Mouse (Mus musculus): ENCODE data around the gene Tbc1d9b. TPM values are rescaled to one million over a fixed set of nuclear protein-coding genes. Genes with fewer than 3 reads are reported as not detected.

Tbc1d9b gene
- polyA plus RNA-seq, 1 experiment from 2014 or later, result 64.7 TPM

DNA sequence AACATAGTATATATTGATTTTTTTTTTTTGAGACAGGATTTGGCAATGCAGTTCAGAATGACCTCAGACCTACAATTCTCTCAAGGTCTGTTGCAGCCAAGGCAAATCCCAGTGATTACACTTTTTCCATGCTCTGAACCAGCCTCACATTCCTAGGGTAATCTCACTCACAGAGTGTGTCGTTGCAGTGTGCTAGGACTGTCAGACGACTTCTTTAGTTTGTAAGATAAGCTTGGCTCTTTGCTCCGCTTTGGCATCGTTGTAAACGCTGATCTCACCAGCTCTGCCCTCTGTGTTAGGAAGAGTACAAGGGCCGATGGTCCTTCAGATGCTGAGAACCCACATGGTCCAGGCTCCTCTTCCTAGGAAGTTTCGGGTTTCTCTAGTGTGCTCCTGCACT, 25.2 kb upstream of the Tbc1d9b start:
- Histone ChIP-seq H3K36me3 (ENCODE audit: inconsistent target) (no peaks in the 10 kb centered on the region), H3K27ac (peak overlapping the region; percentile 100)
- 95% methylated on average over 7 of the region's 7 CpGs for WGBS (ENCODE audit: missing documents)

DNA sequence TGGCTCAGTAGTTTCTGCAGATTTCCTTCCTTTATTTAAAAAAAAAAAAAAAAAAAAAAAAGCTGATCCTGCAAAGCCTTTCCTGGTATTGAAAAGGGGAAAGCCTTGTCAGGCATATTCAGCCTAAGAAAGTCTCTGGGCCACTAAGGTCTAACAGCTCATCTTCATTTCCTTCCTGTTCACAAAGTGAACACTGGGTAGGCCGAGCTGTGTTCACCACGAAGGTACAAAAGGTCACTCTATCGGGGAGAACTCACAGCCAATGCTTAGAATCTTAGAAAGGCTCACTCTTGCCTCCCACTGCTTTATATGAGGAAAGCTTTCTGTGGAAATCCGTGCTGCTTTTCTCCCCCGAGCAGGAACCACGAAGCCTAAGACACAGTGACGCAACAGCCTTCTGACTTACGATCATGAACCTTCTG, 22.4 kb upstream of the Tbc1d9b start:
- 4% methylated on average over 8 of the region's 8 CpGs for WGBS (ENCODE audit: missing documents)
- Histone ChIP-seq H3K27ac (peak overlapping the region; percentile 100), H3K36me3 (ENCODE audit: inconsistent target) (no peaks in the 10 kb centered on the region), H3K4me3 (ENCODE audit: inconsistent target) (no peak overlapping the region), H3K79me2 (ENCODE audit: inconsistent target) (peaks cover 18% of the 10 kb centered on the region; the same call in 1 of the 2 replicates)

More for the DNA sequence above, 25.2 kb upstream of the Tbc1d9b start:
- Histone ChIP-seq H3K4me3 (ENCODE audit: inconsistent target) (no peak overlapping the region), H3K79me2 (ENCODE audit: inconsistent target) (peaks cover 39% of the 10 kb centered on the region; the same call in 1 of the 2 replicates)

DNA sequence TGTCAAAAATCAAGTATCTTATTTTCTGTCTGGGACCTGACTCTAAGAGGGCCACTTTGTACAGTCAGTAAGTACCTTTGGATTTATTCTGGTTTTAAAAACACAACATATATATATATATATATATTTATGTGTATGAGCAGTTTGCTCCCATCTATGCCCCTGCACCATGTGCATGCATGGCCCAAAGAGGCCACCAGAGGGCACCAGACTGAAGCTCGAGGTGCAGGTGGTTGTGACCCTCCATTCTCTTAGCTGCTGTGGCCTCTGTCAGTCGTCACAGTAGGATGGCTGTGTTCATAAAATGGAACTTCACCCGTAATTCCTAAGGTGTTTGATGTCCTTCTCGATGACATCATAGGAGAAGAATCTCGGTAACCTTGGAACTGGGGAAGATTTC, 16.9 kb upstream of the Tbc1d9b start:
- H3K36me3 ChIP-seq (ENCODE audit: inconsistent target), result no peaks in the 10 kb centered on the region
- H3K4me3 ChIP-seq (ENCODE audit: inconsistent target), result no peak overlapping the region
- H3K79me2 ChIP-seq (ENCODE audit: inconsistent target), result no peaks in the 10 kb centered on the region
- H3K27ac ChIP-seq, result no peak overlapping the region
- WGBS (ENCODE audit: missing documents), result 23% methylated on average over 5 of the region's 5 CpGs

DNA sequence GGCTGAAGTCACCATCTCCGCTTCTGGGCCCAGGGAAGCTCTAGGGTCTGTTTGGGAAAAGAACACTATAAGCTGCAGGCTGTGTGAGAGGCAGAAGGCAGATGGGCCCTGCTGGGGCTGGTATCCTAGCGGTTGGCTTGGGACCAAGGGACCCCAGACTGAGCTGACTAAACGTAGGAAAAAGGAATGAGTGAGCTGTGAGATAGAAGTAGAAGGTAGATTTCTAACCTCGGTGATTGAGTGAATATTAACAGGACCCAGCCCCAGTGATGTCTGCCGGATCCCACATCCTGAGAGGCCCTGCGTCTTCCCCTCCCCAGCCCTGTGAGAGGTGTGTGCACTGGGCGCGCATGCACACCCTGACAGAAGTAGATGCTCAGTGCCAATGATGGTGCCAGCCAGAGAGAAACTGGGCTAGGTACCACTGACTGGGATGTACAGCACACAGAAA, 8.5 kb upstream of the Tbc1d9b start:
- Histone ChIP-seq H3K36me3 (ENCODE audit: inconsistent target) (no peaks in the 10 kb centered on the region), H3K27ac (no peak overlapping the region), H3K4me3 (ENCODE audit: inconsistent target) (no peak overlapping the region), H3K79me2 (ENCODE audit: inconsistent target) (no peaks in the 10 kb centered on the region)
- 86% methylated on average over 7 of the region's 8 CpGs for WGBS (ENCODE audit: missing documents)

DNA sequence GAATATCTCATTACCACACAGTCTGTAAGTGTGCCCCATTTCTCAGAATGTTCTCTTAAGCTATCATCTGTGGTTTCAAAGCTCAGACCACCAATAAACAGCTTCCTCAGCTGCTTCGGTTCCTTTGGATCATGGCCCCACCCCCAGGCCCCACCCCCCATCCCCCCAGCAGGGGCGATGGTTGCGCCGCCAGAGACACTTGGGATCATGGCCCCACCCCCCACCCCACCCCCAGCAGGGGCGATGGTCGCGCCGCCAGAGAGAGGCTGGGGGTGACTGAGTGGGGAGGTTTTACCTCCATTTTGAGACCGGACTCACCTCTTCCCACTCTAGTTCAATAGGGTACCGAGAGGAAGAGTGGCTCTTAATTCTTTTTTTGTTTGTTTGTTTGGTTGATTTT, 3.4 kb upstream of the Tbc1d9b start:
- WGBS (ENCODE audit: missing documents), result 24% methylated on average over 6 of the region's 10 CpGs
- Histone ChIP-seq H3K36me3 (ENCODE audit: inconsistent target) (no peaks in the 10 kb centered on the region), H3K27ac (no peak overlapping the region), H3K4me3 (ENCODE audit: inconsistent target) (no peak overlapping the region), H3K79me2 (ENCODE audit: inconsistent target) (peaks cover 14% of the 10 kb centered on the region)

DNA sequence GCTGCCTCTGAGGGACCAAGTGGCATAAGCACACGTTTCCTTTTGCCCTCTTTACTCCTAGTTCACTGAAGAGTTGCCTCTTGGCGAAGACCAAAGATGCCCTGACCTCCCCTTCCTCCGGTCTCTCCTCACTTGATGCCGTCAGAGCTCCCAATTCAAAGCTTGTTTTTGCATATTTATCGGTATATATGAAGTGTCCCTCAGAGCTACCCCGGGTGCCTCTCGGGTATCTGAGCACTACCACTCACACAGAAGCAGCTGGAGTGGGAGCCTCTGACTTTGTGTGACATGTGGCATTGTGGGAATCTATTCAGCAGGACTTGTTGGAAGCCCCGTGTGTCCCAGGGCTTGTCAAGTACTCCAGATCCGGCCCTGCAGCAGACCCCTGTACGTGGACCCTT, 605 bp downstream of the Tbc1d9b start:
- 3% methylated on average over 10 of the region's 10 CpGs for WGBS (ENCODE audit: missing documents)
- H3K36me3 ChIP-seq (ENCODE audit: inconsistent target), result peaks cover 14% of the 10 kb centered on the region

DNA sequence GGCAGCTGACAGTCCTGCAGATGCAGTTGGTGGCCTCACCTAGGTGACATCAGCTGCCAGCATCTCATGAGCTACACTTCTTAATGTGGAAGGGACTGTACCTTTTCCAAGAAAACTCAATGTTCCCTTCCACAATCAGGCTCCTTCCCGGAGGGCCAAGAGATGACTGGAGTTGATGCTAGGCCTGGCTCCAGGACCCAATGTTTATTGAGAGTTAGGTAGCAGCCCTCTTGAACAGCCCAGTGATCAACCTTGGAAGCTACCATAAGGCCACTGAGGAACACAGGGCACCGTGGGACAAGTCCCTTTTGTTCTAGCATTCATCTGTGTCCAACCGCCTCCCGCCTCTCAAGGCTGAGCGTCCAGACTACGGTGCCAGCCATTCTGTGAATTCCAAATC, 1.1 kb downstream of the Tbc1d9b start:
- Histone ChIP-seq H3K4me3 (ENCODE audit: inconsistent target) (peak overlapping the region; percentile 79), H3K36me3 (ENCODE audit: inconsistent target) (peaks cover 18% of the 10 kb centered on the region), H3K79me2 (ENCODE audit: inconsistent target) (peaks cover 44% of the 10 kb centered on the region), H3K27ac (peak overlapping the region; percentile 57)
- 88% methylated on average over 6 of the region's 6 CpGs for WGBS (ENCODE audit: missing documents)

More for the DNA sequence above, 605 bp downstream of the Tbc1d9b start:
- Histone ChIP-seq H3K4me3 (ENCODE audit: inconsistent target) (peak overlapping the region; percentile 79), H3K27ac (peak overlapping the region; percentile 57), H3K79me2 (ENCODE audit: inconsistent target) (peaks cover 44% of the 10 kb centered on the region)

DNA sequence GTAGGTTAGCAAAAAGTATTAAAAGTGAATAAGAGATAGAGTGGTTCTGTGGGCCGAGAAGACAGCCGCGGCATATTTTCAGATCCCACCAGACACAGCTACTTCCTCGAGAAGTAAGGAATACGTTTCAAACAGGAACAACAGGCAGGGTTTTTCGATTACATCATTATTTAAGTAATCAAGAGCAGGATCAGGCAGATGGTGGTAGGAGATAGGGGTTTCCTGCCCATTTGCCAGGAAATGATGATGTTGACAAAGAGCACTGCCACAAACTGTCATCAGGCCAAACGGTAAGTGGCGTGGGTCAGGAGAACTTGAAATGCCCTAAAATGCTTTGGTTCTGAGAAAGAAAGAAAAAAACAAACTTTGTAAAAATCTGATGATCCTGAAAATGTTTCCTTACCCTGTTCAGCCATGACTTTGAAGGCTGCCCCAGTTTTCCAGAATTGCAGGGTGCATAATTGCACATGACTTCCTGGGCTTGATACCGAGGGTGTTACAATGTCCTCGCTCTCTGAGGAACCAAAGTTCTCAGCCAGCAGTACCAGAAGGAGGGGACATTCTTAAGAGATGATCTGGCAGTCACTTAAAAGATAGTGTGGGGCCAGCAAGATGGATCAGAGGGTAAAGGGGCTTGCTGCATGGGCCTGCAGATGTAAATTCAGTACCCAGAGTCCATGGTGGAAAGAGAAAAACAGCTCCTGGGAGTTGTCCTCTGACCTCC, 3.1 kb downstream of the Tbc1d9b start:
- peak overlapping the region; percentile 74 for H3K27ac ChIP-seq
- H3K4me3 ChIP-seq (ENCODE audit: inconsistent target), result peak overlapping the region; percentile 0; the same call in 1 of the 2 replicates

DNA sequence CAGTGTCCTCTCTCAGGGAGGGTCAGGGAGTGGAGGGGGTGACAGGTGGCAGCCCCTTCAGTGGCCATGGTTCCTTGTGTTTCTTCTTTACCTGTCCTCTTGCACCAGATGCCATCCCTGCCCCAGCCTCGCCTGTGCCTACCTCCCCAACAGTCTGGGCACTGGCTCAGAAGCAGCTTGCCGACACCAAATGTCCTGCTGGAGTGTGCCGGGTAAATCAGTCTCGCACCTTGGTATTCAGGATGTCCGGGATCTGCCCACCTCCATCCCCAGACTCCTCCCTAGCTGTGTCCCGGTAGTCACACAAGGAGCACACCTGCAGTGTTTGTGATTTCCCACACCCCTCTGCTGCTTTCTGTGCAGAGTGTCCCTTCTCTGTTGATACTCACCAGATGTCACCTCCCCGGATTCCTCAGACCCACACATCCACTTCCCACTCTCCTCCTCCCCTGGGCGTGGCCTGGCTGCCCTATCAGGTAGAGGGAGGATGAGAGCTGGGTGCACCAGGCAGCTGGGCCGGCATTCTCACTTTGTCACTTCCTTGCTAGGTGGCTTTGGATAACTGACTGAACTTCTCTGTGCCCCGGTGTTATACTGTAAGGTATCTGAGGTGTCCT, 7.1 kb downstream of the Tbc1d9b start:
- Histone ChIP-seq H3K4me3 (ENCODE audit: inconsistent target) (no peak overlapping the region), H3K79me2 (ENCODE audit: inconsistent target) (peaks cover 25% of the 10 kb centered on the region), H3K36me3 (ENCODE audit: inconsistent target) (peaks cover 76% of the 10 kb centered on the region), H3K27ac (no peak overlapping the region)
- 83% methylated on average over 10 of the region's 10 CpGs for WGBS (ENCODE audit: missing documents)

More for the DNA sequence above, 3.1 kb downstream of the Tbc1d9b start:
- H3K79me2 ChIP-seq (ENCODE audit: inconsistent target), result peaks cover 44% of the 10 kb centered on the region
- peaks cover 37% of the 10 kb centered on the region for H3K36me3 ChIP-seq (ENCODE audit: inconsistent target)
- WGBS (ENCODE audit: missing documents), result 3% methylated on average over 10 of the region's 10 CpGs

DNA sequence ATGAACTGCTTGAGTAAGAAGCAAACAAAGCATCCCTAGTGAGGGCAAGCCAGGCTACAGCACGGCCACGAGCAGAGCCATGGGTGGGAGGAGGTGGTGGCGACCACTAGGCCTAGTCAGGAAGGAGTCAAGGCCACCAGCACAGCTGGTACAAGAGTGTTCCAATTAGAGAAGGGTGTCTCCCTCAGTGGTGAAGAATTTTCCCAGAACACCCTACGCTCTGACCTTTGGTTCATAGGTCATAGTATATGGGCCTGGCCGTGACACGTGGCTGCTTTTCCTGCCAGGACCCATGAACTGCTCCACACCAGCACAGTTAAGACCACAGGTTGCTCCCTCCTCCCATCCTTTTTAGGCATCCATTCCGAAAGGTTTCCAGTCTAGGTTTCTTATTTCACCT, 8.4 kb downstream of the Tbc1d9b start:
- WGBS (ENCODE audit: missing documents), result 93% methylated on average over 7 of the region's 7 CpGs
- Histone ChIP-seq H3K36me3 (ENCODE audit: inconsistent target) (peaks cover 81% of the 10 kb centered on the region), H3K4me3 (ENCODE audit: inconsistent target) (no peak overlapping the region), H3K27ac (no peak overlapping the region), H3K79me2 (ENCODE audit: inconsistent target) (peaks cover 19% of the 10 kb centered on the region)

DNA sequence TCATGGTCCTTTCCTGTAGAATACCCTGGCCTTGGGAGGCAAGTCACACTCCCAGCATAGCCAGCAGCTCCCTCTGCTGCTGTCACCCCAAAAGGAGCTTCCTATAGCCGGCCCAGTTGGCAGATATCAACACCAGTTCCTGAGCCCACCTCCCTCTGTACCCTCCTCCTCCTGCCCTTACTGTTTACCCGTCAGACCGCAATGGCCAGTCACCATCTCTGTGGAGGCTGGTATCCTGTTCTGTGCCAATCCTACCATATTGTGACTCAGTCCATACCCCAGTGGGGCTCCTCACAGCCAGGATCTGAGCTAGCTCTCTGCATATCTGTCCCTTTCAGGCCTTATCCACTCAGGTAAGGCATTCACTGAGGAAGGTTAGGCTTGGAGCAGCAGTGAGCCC, 14.3 kb downstream of the Tbc1d9b start:
- Histone ChIP-seq H3K79me2 (ENCODE audit: inconsistent target) (no peaks in the 10 kb centered on the region), H3K27ac (no peak overlapping the region), H3K36me3 (ENCODE audit: inconsistent target) (peaks cover 85% of the 10 kb centered on the region), H3K4me3 (ENCODE audit: inconsistent target) (no peak overlapping the region)
- WGBS (ENCODE audit: missing documents), result 85% methylated on average over 3 of the region's 3 CpGs

DNA sequence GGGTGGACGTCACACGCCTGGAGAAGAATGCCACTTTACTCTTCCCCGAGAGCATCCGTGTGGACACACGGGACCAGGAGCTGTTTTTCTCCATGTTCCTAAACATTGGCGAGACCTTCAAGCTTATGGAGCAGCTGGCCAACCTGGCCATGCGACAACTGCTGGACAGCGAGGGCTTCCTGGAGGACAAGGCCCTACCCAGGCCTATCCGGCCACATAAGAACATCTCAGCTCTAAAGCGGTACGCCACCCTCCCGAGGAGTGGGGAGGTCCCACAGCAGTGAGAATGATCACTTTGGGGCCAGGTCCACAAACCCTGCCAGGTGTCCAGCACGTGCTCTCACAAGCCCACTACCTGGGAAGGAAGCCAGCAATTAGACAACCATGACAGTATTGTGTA, 14.9 kb downstream of the Tbc1d9b start:
- 96% methylated on average over 12 of the region's 13 CpGs for WGBS (ENCODE audit: missing documents)
- no peaks in the 10 kb centered on the region for H3K79me2 ChIP-seq (ENCODE audit: inconsistent target)
- H3K36me3 ChIP-seq (ENCODE audit: inconsistent target), result peaks cover 85% of the 10 kb centered on the region
- no peak overlapping the region for H3K27ac ChIP-seq
- H3K4me3 ChIP-seq (ENCODE audit: inconsistent target), result no peak overlapping the region

DNA sequence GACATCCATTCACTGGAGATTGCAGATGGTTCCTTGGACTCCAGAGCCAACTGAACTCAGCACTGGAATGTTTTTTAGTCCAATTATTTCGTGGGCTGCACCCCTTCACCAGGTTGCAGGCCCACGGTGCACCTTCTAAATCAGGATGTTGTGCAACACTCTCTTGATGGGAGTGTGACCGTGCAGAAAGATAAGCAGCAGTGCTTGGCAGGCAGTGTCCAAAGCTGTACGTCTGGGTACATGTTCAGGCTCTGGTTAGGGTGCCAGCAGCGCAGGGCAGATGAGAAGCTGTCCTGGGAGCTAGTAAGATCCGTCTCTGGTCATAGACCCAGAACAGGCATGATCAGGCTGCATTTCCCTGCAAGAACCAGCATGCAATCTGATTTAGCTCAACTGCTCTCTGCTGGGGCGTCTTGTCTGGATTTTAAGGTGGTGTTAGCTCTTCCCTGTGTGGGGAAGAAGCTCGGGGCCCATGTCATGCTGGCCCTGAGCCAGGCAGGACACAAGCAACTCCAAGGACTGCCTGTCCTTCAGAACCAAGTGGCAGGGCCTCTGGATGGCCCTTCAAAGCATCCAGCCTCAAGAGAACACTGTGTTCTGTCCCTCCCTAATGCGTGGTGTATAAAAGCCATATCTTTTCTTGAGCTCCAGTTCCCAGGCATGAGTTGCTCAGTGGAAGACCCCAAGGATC, 16.2 kb downstream of the Tbc1d9b start:
- Histone ChIP-seq H3K79me2 (ENCODE audit: inconsistent target) (no peaks in the 10 kb centered on the region), H3K4me3 (ENCODE audit: inconsistent target) (no peak overlapping the region), H3K36me3 (ENCODE audit: inconsistent target) (peaks cover 86% of the 10 kb centered on the region), H3K27ac (no peak overlapping the region)
- 54% methylated on average over 9 of the region's 9 CpGs for WGBS (ENCODE audit: missing documents)

DNA sequence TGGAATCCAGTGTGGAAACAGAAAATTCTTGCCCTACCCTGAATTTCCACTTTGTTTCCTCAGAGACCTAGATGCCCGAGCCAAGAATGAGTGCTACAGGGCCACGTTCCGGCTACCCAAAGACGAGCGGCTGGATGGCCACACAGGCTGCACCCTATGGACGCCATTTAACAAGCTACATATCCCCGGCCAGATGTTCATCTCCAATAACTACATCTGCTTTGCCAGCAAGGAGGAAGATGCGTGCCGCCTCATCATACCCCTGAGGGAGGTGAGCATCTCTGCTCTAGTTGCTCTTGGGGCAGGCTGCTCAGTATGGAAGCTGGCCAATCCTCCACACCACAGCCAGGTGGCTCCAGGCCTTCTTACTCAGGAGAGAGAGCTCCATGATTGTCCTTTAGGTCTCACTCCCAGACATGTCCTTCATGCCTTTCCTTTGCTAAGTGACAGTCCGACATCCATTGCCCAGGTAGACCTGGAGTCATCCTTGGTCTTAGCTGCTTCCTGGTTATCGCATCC, 16.8 kb downstream of the Tbc1d9b start:
- Histone ChIP-seq H3K79me2 (ENCODE audit: inconsistent target) (no peaks in the 10 kb centered on the region), H3K4me3 (ENCODE audit: inconsistent target) (no peak overlapping the region), H3K36me3 (ENCODE audit: inconsistent target) (peaks cover 86% of the 10 kb centered on the region), H3K27ac (no peak overlapping the region)
- 96% methylated on average over 11 of the region's 11 CpGs for WGBS (ENCODE audit: missing documents)

DNA sequence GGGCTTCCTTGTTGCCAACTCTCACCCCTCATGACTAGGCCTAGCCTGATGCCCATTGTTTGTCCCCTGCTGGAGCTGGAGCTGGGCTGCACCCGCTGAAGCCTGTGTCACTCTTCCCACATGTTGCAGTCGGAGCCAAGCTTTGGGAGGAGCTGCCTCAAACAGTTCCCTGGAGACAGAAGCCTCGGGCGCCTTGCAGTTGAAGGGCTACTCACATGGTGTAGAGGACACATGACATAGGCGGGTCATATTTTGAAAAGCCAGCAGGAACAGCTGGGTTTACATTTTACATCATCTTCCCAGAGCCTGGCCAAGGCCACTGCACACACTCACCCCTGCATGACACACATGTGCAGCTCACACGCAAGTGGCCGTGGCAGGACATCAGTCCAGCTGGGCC, 18.0 kb downstream of the Tbc1d9b start:
- no peak overlapping the region for H3K27ac ChIP-seq
- 100% methylated on average over 7 of the region's 7 CpGs for WGBS (ENCODE audit: missing documents)
- no peaks in the 10 kb centered on the region for H3K79me2 ChIP-seq (ENCODE audit: inconsistent target)

More for the DNA sequence above, 18.0 kb downstream of the Tbc1d9b start:
- Histone ChIP-seq H3K4me3 (ENCODE audit: inconsistent target) (no peak overlapping the region), H3K36me3 (ENCODE audit: inconsistent target) (peaks cover 90% of the 10 kb centered on the region)
